Comparison of ENCODE assay signal across 1 mouse cellular context in the genomic region with DNA sequence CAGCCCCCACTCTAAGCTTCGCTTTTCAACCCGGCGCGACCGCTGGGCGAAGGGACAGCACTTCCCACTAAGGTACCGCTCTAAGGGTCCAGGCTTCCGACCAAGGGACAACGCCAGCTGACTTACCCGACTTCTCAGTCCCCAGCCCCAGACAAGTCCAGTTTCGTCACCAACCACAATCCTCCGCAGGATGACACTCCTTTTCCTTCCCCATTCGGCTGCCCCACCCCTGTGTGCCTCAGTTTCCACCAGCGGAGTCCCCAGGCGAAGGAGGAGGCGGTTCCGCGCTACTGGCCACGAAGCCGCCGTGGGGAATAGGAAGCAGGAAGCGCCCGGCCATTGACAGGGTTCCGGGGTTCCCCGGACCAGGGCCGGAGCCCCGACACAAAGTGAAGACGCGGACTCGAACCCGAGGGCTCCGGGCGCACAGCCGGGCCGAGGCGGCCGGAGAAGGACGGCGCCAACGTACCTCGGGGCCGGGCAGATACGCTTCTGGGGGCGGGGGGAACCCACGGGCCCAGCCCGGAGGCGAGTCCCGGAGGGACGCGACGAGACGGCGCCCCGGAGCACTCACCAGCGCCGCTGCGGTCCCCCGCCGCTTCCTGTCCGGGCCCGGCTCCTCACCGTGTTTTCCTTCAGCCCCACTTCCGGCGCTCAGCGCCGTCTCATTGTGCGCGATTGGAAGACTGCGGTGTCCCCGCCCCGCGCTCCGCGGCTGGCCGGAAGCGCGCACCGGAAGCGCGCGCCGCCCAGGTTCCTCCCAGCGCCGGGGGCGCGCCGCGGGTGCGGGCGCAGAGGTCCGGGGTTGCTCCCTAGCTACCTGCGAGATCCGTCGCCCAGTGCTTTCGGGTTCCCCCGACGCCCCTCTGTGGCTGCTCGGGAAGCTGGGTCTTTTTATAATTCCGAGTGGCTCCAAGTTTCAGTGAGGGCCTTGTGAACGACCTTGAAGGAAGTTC.
TF ChIP-seq lines count a peak whose summit lies in the region.

Gene Tut7, minus strand, starts transcription at position 641 of the 956 bp plus-strand sequence.

TF ChIP-seq in CH12.LX, 34 proteins besides CTCF, POLR2A, EP300 and RAD21 (continued from another document):
- 0 out of 2 replicates have a peak, but pooled peaks have one; percentile 35 for TF ChIP-seq POLR2AphosphoS2 (IDR thresholded peaks at IDR 0.05; ENCODE audit: low read depth, low read length)
- TF ChIP-seq NELFE (IDR thresholded peaks at IDR 0.05; ENCODE audit: low read depth, low read length): peak; percentile 93
- no peak for TF ChIP-seq BHLHE40 (IDR thresholded peaks at IDR 0.05; ENCODE audit: low read depth, low read length)
- no peak; the same call in 1 of the 2 replicates for TF ChIP-seq CHD2 (IDR thresholded peaks at IDR 0.05; ENCODE audit: low read length)
- peak; percentile 84 for TF ChIP-seq HCFC1 (IDR thresholded peaks at IDR 0.05; ENCODE audit: low read depth, low read length)
- TF ChIP-seq SIN3A (IDR thresholded peaks at IDR 0.05; ENCODE audit: low read length): peak; percentile 78
- TF ChIP-seq RCOR1 (conservative IDR thresholded peaks at IDR 0.05; ENCODE audit: low read depth, low read length): peak; percentile 73; the same call in 1 of the 2 replicates
- TF ChIP-seq MAZ (IDR thresholded peaks at IDR 0.05; ENCODE audit: low read depth, low read length): peak; percentile 31; the same call in 1 of the 2 replicates
- TF ChIP-seq TCF12 (IDR thresholded peaks at IDR 0.05; ENCODE audit: low read depth, low read length): peak; percentile 88
- peak; percentile 68 for TF ChIP-seq IRF4 (IDR thresholded peaks at IDR 0.05; ENCODE audit: low read depth, low read length)
- peak; percentile 80; the same call in 1 of the 2 replicates for TF ChIP-seq KAT2A (IDR thresholded peaks at IDR 0.05; ENCODE audit: insufficient replicate concordance, low read length)
- peak; percentile 91 for TF ChIP-seq ZMIZ1 (IDR thresholded peaks at IDR 0.05; ENCODE audit: low read depth, low read length)
- TF ChIP-seq TBP (conservative IDR thresholded peaks at IDR 0.05; ENCODE audit: low read depth, low read length): no peak; the same call in 1 of the 2 replicates
- TF ChIP-seq MAX (IDR thresholded peaks at IDR 0.05; ENCODE audit: low read length): peak; percentile 46
- peak; percentile 70 for TF ChIP-seq MEF2A (IDR thresholded peaks at IDR 0.05; ENCODE audit: borderline replicate concordance, low read depth, low read length)
- peak; percentile 95 for TF ChIP-seq ELF1 (IDR thresholded peaks at IDR 0.05; ENCODE audit: low read depth, low read length)
- TF ChIP-seq GABPA (IDR thresholded peaks at IDR 0.05; ENCODE audit: insufficient replicate concordance, low read depth, low read length): no peak
- peak; percentile 61 for TF ChIP-seq NRF1 (IDR thresholded peaks at IDR 0.05; ENCODE audit: low read depth, low read length)
- TF ChIP-seq ZNF384 (IDR thresholded peaks at IDR 0.05; ENCODE audit: low read depth, low read length): peak; percentile 33; the same call in 1 of the 2 replicates
- peak; percentile 93 for TF ChIP-seq ETS1 (conservative IDR thresholded peaks at IDR 0.05; ENCODE audit: low read depth, low read length)
TF ChIP-seq in CH12.LX: peak in this region for 16.
